Mouse (Mus musculus): ENCODE data around the gene Arrdc5.

- no peak for TF ChIP-seq POLR2A (IDR thresholded peaks at IDR 0.05; ENCODE audit: control insufficient read depth, low read depth, low read length)
- TF ChIP-seq CTCF (IDR thresholded peaks at IDR 0.05; ENCODE audit: control insufficient read depth, insufficient read depth, insufficient replicate concordance, low read depth, low read length) = no peak
Observed at GRCm38 (mm10) chr17:56348128-56348527, 48.0 kb upstream of the Arrdc5 start.

All from testis, adult 2 months (tissue).